ENCODE assay signal across 32 mouse cellular contexts in the genomic region with DNA sequence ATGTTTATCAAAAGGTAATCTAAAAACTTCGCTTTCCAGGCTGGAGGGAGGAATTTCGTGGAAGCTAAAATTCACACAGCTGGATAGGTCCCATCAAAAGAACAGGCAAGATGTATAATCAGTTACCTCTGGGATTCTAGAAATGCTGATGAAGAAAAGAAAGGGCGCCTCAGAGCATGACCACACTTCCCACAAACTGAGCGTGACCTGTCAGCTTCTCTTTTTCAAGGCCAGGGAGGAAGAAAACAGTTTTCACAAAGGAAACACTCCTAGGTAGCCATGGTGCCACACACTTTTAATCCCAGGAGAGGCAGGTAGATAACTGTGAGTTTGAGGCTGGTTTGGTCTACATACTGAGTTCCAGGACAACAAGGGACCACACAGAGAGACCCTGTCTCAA. TPM values are rescaled to one million over a fixed set of nuclear protein-coding genes. Genes with fewer than 3 reads are reported as not detected.
"Had no signal": no experiment of that assay in that cellular context is flagged by ENCODE, and none has a peak within 500 bp of the region (broad histone marks: within the 10 kb centered on the region; RNA-seq: fewer than 3 reads in every experiment).

No protein-coding gene starts in this region.

- ATAC-seq: intestine, embryonic 15.5 days; liver, postnatal 0 days; lung, postnatal 0 days had no signal

- DNase-seq: kidney, adult 11 months; kidney, adult 8-10 months; kidney, postnatal 25 days; layer of hippocampus, adult 9-11 months; liver, postnatal 0 days; lung, embryonic 14.5 days; midbrain, embryonic 14.5 days; retina, postnatal 1 day; thymus, postnatal 25 days had no signal

- H3K9me3 ChIP-seq: intestine, embryonic 15.5 days had no signal

- H3K4me3 ChIP-seq: intestine, embryonic 15.5 days; layer of hippocampus, adult 2 months; left cerebral cortex, adult 2 months had no signal

- H3K27me3 ChIP-seq: intestine, embryonic 15.5 days had no signal

- H3K36me3 ChIP-seq: intestine, embryonic 15.5 days had no signal

- H3K4me2 ChIP-seq: intestine, embryonic 15.5 days; lung, embryonic 14.5 days; midbrain, embryonic 11.5 days had no signal

- H3K4me1 ChIP-seq: intestine, embryonic 15.5 days had no signal

- H3K9ac ChIP-seq: intestine, embryonic 15.5 days; liver, embryonic 14.5 days; liver, postnatal 0 days; lung, embryonic 14.5 days had no signal

- H3K27ac ChIP-seq: intestine, embryonic 15.5 days; kidney, postnatal 0 days; layer of hippocampus, adult 2 months; left cerebral cortex, adult 2 months; liver, embryonic 14.5 days; macrophage had no signal

RNA-seq across cellular contexts. Expression of gene Hsd17b3, which starts 31.7 kb away (rescaled TPM):
- total RNA-seq: layer of hippocampus, adult 2 months; layer of hippocampus, postnatal 25 days; left cerebral cortex, adult 2 months; left cerebral cortex, postnatal 10 days; left cerebral cortex, postnatal 36 days; liver, adult 2 months; megakaryocyte-erythroid progenitor cell, adult 5-6 weeks; midbrain, postnatal 0 days had no signal
- polyA plus RNA-seq: intestine, embryonic 15.5 days; kidney, postnatal 0 days; large intestine, adult 2 months; limb, embryonic 11.5 days; limb, embryonic 14.5 days; liver, adult 2 months; liver, embryonic 14.5 days; liver, postnatal 0 days; lung, embryonic 14.5 days; lung, postnatal 0 days; macrophage; midbrain, embryonic 11.5 days; midbrain, embryonic 14.5 days; midbrain, postnatal 0 days; neural tube, embryonic 11.5 days; neural tube, embryonic 14.5 days; small intestine, adult 2 months; spleen, adult 2 months; stomach, embryonic 16.5 days; thymus, postnatal 0 days had no signal
